Mouse (Mus musculus): ENCODE measurements around the gene Csrp2. TPM values are rescaled to one million over a fixed set of nuclear protein-coding genes. Genes with fewer than 3 reads are reported as not detected.

The Csrp2 gene
- 10 to 100 TPM; 11.3 to 12.5 TPM for total RNA-seq (2021)

GRCm38 (mm10) chr10:110919531-110920343, at the start of gene Csrp2:
Gene Csrp2 (plus strand): TSS chr10:110919789.
- intact Hi-C loops (cut with DNase I): loop anchor here (10.0 kb wide), 1 partner anchor 125 kb away; no protein-coding TSS in a partner anchor
- DNase-seq (ENCODE audit: low spot score in 2 of 2): peak; percentile 49 to 62

- no peak for DNase-seq (ENCODE audit: low spot score in 2 of 2)
- intact Hi-C loops (cut with DNase I): no loop called here
Measured at GRCm38 (mm10) chr10:110874853-110875252, 44.7 kb upstream of the Csrp2 start.

- intact Hi-C loops (cut with DNase I): no loop called here
Measured at GRCm38 (mm10) chr10:110876956-110877355, 42.6 kb upstream of the Csrp2 start.

GRCm38 (mm10) chr10:110877851-110878250, 41.7 kb upstream of the Csrp2 start:
- intact Hi-C loops (cut with DNase I): no loop called here
- no peak for DNase-seq (ENCODE audit: low spot score in 2 of 2)

More at GRCm38 (mm10) chr10:110876956-110877355, 42.6 kb upstream of the Csrp2 start:
- no peak for DNase-seq (ENCODE audit: low spot score in 2 of 2)

GRCm38 (mm10) chr10:110878641-110879040, 40.9 kb upstream of the Csrp2 start:
- no peak for DNase-seq (ENCODE audit: low spot score in 2 of 2)
- intact Hi-C loops (cut with DNase I): no loop called here

GRCm38 (mm10) chr10:110879426-110880066, 40.0 kb upstream of the Csrp2 start:
- intact Hi-C loops (cut with DNase I): no loop called here

GRCm38 (mm10) chr10:110881346-110881745, 38.2 kb upstream of the Csrp2 start:
- DNase-seq (ENCODE audit: low spot score in 2 of 2): no peak
- intact Hi-C loops (cut with DNase I): no loop called here

More at GRCm38 (mm10) chr10:110879426-110880066, 40.0 kb upstream of the Csrp2 start:
- no peak for DNase-seq (ENCODE audit: low spot score in 2 of 2)

GRCm38 (mm10) chr10:110882701-110883100, 36.9 kb upstream of the Csrp2 start:
- DNase-seq (ENCODE audit: low spot score in 2 of 2): no peak
- intact Hi-C loops (cut with DNase I): no loop called here

- intact Hi-C loops (cut with DNase I): no loop called here
Measured at GRCm38 (mm10) chr10:110890656-110891272, 28.8 kb upstream of the Csrp2 start.

GRCm38 (mm10) chr10:110899744-110900501, 19.7 kb upstream of the Csrp2 start:
- no peak for DNase-seq (ENCODE audit: low spot score in 2 of 2)

More at GRCm38 (mm10) chr10:110890656-110891272, 28.8 kb upstream of the Csrp2 start:
- DNase-seq (ENCODE audit: low spot score in 2 of 2): no peak

GRCm38 (mm10) chr10:110903862-110904261, 15.7 kb upstream of the Csrp2 start:
- intact Hi-C loops (cut with DNase I): no loop called here

More at GRCm38 (mm10) chr10:110899744-110900501, 19.7 kb upstream of the Csrp2 start:
- intact Hi-C loops (cut with DNase I): no loop called here

GRCm38 (mm10) chr10:110916666-110917344, 2.8 kb upstream of the Csrp2 start:
- no peak for DNase-seq (ENCODE audit: low spot score in 2 of 2)
- intact Hi-C loops (cut with DNase I): loop anchor here (10.0 kb wide), 1 partner anchor 122 kb away; no protein-coding TSS in a partner anchor

More at GRCm38 (mm10) chr10:110903862-110904261, 15.7 kb upstream of the Csrp2 start:
- no peak for DNase-seq (ENCODE audit: low spot score in 2 of 2)

- DNase-seq (ENCODE audit: low spot score in 2 of 2): no peak
- intact Hi-C loops (cut with DNase I): loop anchor here (10.0 kb wide), 1 partner anchor 123 kb away; no protein-coding TSS in a partner anchor
Measured at GRCm38 (mm10) chr10:110917521-110917920, 2.1 kb upstream of the Csrp2 start.

GRCm38 (mm10) chr10:110918414-110919391, 886 bp upstream of the Csrp2 start:
- intact Hi-C loops (cut with DNase I): loop anchor here (10.0 kb wide), 1 partner anchor 124 kb away; no protein-coding TSS in a partner anchor
- no peak for DNase-seq (ENCODE audit: low spot score in 2 of 2)

- intact Hi-C loops (cut with DNase I): no loop called here
Measured at GRCm38 (mm10) chr10:110920368-110920950, 870 bp downstream of the Csrp2 start.

GRCm38 (mm10) chr10:110921890-110922289, 2.3 kb downstream of the Csrp2 start:
- intact Hi-C loops (cut with DNase I): no loop called here
- DNase-seq (ENCODE audit: low spot score in 2 of 2): no peak

More at GRCm38 (mm10) chr10:110920368-110920950, 870 bp downstream of the Csrp2 start:
- DNase-seq (ENCODE audit: low spot score in 2 of 2): no peak

GRCm38 (mm10) chr10:110922612-110923011, 3.0 kb downstream of the Csrp2 start:
- no peak for DNase-seq (ENCODE audit: low spot score in 2 of 2)
- intact Hi-C loops (cut with DNase I): no loop called here

Measured in left cerebral cortex, postnatal 36 days (tissue).